Mouse (Mus musculus) thymus, adult 2 months (tissue): ENCODE measurements around the gene Lmx1a.

ENCODE experiments used
- CTCF ChIP-seq: fragments of 200-500 bp; IDR thresholded peaks from 2 replicates; pipeline ENCODE4 v1.5.1; 2012; ENCODE audit warnings: mild to moderate bottlenecking, control low read depth, low read length, moderate library complexity, borderline replicate concordance; ENCODE audit not compliant: control insufficient read depth, poor library complexity, insufficient read depth; ENCODE audit errors: extremely low read depth
- POLR2A ChIP-seq: fragments of 200-500 bp; IDR thresholded peaks from 2 replicates; pipeline ENCODE4 v1.6.1; 2012; ENCODE audit warnings: mild to moderate bottlenecking, low read length, control low read depth, moderate library complexity; ENCODE audit not compliant: control insufficient read depth, poor library complexity, insufficient read depth; ENCODE audit errors: extremely low read depth

GRCm38 (mm10) chr1:167679061-167679460 is 10.0 kb upstream of the Lmx1a start:
- TF ChIP-seq POLR2A (no peak), CTCF (no peak)
